Mouse (Mus musculus) forelimb bud, embryonic 11.5 days (tissue): ENCODE measurements around the gene Ptprd.

Source experiments
- DNase-seq: peaks from one replicate; pipeline ENCODE4 v3.0.0-alpha.2; 2012; ENCODE audit warnings: low read depth, low spot score

The Ptprd gene

GRCm38 (mm10) chr4:76223720-76224119, 1988.0 kb downstream of the Ptprd start:
- no peak for DNase-seq

GRCm38 (mm10) chr4:76222520-76222919, 1989.2 kb downstream of the Ptprd start:
- DNase-seq: no peak

GRCm38 (mm10) chr4:76218065-76218464, 1993.7 kb downstream of the Ptprd start:
- no peak for DNase-seq

DNA sequence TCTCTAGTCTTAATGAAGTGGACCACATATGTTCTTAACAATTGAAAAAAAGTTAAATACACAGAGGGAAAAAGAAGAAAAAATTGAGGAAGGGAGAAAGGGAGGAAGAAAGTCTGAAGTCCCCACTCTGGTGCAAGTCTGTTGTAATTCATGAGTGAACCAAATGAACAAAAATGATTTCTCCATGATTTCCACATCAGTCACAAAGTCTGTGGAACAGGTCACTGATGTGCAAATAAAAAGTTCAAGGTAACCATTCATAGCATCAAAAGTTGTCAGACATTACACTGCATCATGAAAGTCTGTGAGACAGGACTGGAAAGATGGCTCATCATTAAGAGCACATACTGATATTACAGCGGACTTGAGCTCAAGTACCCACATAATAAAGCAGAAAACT, 1996.6 kb downstream of the Ptprd start:
- DNase-seq: no peak

GRCm38 (mm10) chr4:76199321-76199720, 2012.4 kb downstream of the Ptprd start:
- DNase-seq: no peak

- DNase-seq: no peak
These were observed 2017.0 kb downstream of the Ptprd start for GRCm38 (mm10) chr4:76194762-76195161.

- DNase-seq: no peak
These were observed 2018.3 kb downstream of the Ptprd start for GRCm38 (mm10) chr4:76193496-76193895.

GRCm38 (mm10) chr4:76192031-76192430, 2019.7 kb downstream of the Ptprd start:
- DNase-seq: no peak

DNA sequence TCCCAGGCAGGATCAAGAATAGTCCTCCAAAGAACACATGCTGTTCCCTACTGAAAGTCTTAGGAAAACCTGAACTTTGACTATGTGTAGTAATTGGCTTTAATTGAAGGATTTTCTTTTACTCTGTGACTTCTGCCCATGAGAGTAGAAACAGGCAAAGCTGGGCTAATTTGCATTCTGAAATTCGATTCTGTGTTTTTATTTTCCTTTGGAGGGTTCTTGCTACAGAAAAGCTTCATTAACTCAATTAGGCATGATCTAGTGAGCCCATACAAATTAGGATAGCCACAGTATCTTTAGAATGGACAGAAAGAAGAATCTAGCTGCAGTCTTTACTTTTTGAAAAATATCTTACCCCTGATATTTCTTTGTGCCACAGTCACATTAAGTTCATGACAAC, 2021.0 kb downstream of the Ptprd start:
- no peak for DNase-seq

GRCm38 (mm10) chr4:76183095-76183494, 2028.7 kb downstream of the Ptprd start:
- no peak for DNase-seq

DNA sequence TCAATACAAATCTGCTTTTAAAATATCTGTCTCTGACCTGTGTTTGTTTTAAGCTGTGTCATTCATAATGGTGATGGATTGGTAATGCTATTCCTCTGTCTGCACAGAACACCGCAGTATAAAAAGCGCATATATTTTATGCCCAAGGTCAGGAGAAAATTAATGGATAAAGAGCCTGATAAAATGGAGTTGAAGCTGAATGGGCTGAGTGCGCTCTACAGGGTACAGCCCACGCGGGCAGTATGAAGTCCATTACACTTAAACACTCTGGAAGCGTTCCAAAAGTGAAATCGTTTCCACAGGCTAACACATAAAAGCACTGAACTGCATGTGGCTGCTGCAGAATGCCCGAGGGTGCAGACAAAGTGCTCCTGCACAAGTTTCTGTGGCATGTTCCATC, 2032.3 kb downstream of the Ptprd start:
- DNase-seq: peak; percentile 35

GRCm38 (mm10) chr4:76175086-76175485, 2036.7 kb downstream of the Ptprd start:
- DNase-seq: no peak

DNA sequence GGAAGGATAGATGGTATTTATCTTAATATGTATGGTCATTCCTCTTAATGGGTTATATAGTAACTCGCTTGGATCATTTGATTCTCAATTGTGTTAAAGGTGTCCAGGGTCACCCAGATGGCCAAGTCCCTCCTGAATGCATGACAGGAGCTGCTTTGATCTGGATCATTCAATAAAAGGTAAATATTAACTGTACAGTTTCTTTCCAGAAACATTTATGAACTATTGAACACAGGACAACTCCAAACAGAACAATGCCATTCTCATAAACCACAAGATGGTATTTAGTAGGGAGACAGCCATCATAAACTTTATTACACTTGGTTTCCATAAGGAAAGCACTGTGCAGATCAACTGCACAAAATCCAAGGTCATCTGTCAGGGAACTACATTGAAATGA, 2056.0 kb downstream of the Ptprd start:
- no peak for DNase-seq

DNA sequence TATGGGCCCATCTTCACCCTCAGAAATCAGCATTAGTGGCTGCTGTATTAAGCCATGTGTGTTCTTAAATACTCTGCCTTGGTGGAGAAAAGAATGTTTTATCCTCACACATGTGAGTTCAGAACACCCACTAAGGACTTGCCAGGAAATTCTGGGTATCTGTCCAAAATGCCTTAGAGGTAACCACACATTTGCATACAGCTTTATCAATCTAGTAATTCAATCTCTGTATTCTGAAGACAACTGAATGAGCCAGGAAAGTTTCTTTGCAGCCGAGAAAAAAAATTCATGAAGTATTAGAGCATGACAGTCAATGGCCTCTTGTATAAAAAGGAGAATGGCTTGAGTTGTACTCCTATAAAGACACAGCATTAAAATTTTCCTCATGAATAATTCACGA, 2057.6 kb downstream of the Ptprd start:
- no peak for DNase-seq

GRCm38 (mm10) chr4:76144925-76145324, 2066.8 kb downstream of the Ptprd start:
- no peak for DNase-seq

DNA sequence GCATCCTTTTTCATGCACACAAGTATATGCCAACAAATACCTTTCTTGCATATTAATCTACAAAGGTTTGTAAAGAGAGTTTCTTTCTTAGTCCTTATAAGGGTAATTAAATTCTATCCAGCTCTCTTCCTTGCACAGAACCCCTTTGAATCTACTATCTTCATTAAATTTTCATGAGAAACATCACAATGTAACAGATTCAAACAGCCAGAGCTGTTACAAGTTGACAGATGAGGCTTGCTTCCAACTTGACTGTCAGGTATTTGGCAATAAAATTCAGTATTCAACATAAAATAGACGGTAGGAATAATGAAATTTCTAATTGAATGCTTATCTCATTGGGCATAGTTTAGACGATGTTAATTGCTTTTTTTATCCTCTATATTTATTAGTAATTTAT, 2067.4 kb downstream of the Ptprd start:
- DNase-seq: no peak

- no peak for DNase-seq
These were observed 2073.9 kb downstream of the Ptprd start for GRCm38 (mm10) chr4:76137901-76138300.

DNA sequence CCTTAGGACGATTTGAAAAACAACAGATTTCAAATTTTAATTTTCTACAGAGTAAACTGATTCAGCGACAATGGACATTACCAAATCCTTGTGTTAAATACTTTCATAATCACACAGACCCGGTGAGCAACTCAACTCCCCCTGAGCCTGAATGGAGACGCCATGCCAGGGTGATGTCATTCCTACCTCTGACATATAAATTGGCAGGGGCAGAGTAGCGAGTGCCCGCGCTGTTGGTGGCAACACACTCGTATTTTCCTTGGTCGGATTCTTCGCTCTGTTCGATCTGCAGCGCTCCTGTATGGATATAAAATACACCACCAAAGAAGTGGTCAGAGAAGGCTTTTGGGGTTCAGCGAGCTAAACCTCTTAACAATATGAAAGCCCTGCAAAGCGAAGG, 2075.1 kb downstream of the Ptprd start:
- DNase-seq: no peak

- no peak for DNase-seq
These were observed 2119.9 kb downstream of the Ptprd start for GRCm38 (mm10) chr4:76091845-76092244.

- no peak for DNase-seq
These were observed 2121.9 kb downstream of the Ptprd start for GRCm38 (mm10) chr4:76089866-76090265.

DNA sequence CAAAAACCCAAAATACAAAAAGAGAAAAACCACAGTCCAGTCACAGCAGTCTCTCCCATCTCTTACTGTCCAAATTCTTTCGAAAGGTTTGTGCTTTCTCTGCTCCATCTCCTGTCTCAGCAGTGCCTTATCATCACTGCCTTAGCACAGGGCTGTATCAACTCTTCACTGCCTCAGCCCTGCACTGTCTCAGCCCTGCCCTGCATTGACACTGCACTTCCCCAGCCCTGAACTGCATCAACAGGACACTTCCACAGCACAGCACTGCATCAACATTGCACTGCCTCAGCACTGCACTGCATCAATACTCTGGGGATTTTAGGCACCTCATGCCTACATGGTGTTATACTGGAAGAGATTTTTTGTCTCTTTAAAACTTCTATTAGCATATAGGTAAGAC, 2135.7 kb downstream of the Ptprd start:
- no peak for DNase-seq

DNA sequence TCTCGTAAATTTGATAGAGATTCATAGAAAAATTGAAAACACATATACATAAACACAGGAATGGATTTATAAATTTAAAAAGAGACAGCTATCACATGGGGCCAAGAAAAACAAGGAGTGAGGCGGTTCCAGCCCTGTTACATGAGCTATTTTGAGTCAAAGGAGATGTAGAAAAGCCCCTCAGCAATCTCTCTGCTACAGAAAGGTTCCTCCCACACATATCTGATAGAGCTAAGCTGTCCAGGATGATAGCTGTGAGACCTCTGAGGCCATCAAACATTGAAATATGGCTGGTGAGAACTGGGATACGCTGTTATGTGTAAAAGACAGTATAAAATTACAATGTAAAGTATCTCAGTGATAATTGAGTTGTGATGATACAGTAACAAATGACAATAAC, 2138.5 kb downstream of the Ptprd start:
- no peak for DNase-seq

DNA sequence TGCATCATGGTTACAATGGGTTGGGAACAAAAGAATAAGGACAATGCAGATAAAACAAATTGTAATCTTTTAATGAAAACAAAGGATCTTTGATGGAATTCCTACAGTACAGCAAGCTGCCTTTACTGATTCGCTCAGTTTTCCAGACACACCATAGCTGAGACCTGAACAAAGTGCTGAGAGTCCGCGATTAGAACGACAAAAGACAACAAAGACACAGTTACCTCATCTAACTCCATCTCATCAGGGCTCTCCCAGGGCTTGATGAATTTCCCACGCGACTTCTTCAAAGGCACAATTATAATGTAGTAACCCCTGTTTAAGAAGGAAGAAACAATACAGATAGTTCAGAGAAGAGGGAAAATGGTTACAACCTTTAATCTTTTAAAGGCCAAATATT, 2140.0 kb downstream of the Ptprd start:
- no peak for DNase-seq

- peak; percentile 21 for DNase-seq
These were observed 2154.9 kb downstream of the Ptprd start for GRCm38 (mm10) chr4:76056836-76057235.

GRCm38 (mm10) chr4:76045650-76046049, 2166.1 kb downstream of the Ptprd start:
- DNase-seq: no peak
